Mouse (Mus musculus) MEL (cell line): ENCODE data around the gene Mxra7. TPM values are rescaled to one million over a fixed set of nuclear protein-coding genes. Genes with fewer than 3 reads are reported as not detected.

Source experiments
- DNase-seq: peaks from one replicate; pipeline ENCODE4 v3.0.0; 2011; ENCODE audit warnings: low read depth, low spot score
- H3K27ac ChIP-seq: 2 replicates; pipeline ENCODE4 v1.5.1; 2012; ENCODE audit warnings: low read depth, mild to moderate bottlenecking, control low read depth, low read length, moderate library complexity; ENCODE audit not compliant: control insufficient read depth
- H3K27me3 ChIP-seq, 2 experiments: fragments of 150-350 bp in 1 of 2; sonication (generic) in 1 of 2; 2 replicates each; pipeline ENCODE4 v1.6.1; 2012; ENCODE audit warnings: low read length in 2 of 2, mild to moderate bottlenecking in 2 of 2, improper control_type of control experiment in 1 of 2, moderate library complexity in 1 of 2; ENCODE audit not compliant: insufficient read depth in 2 of 2, control insufficient read depth in 1 of 2
- H3K36me3 ChIP-seq, 2 experiments: 2 replicates each; pipeline ENCODE4 v1.6.1; 2012 to 2014; ENCODE audit warnings: low read length in 2 of 2, improper control_type of control experiment in 1 of 2, inconsistent platforms in 1 of 2, mild to moderate bottlenecking in 1 of 2; ENCODE audit not compliant: insufficient read depth in 2 of 2, control insufficient read depth in 1 of 2
- H3K4me1 ChIP-seq, 2 experiments: fragments of 150-350 bp in 1 of 2; sonication (generic) in 1 of 2; 2 replicates each; pipeline ENCODE4 v1.6.1; 2012; ENCODE audit warnings: low read length in 2 of 2, improper control_type of control experiment in 1 of 2, mild to moderate bottlenecking in 1 of 2; ENCODE audit not compliant: insufficient read depth in 2 of 2, control insufficient read depth in 1 of 2
- H3K4me3 ChIP-seq, 2 experiments: fragments of 150-350 bp in 1 of 2; sonication (generic) in 1 of 2; 2 replicates each; pipeline ENCODE4 v1.5.1; 2012; ENCODE audit warnings: low read depth in 2 of 2, low read length in 2 of 2, mild to moderate bottlenecking in 2 of 2, moderate library complexity in 2 of 2, control low read depth in 1 of 2, improper control_type of control experiment in 1 of 2; ENCODE audit not compliant: control insufficient read depth in 1 of 2, insufficient read depth in 1 of 2
- H3K79me2 ChIP-seq: 2 replicates; pipeline ENCODE4 v1.6.1; 2012; ENCODE audit warnings: mild to moderate bottlenecking, low read length, moderate library complexity; ENCODE audit not compliant: control insufficient read depth, poor library complexity, insufficient read depth
- H3K9ac ChIP-seq: 2 replicates; pipeline ENCODE4 v1.6.1; 2012; ENCODE audit warnings: low read depth, mild to moderate bottlenecking, control low read depth, low read length, moderate library complexity; ENCODE audit not compliant: control insufficient read depth, poor library complexity, severe bottlenecking
- H3K9me3 ChIP-seq: fragments of 150-350 bp; sonication (generic); replicated peaks from 2 replicates; pipeline ENCODE4 v1.6.1; 2012; ENCODE audit warnings: mild to moderate bottlenecking, low read length, improper control_type of control experiment, moderate library complexity; ENCODE audit not compliant: insufficient read depth
- CHD1 ChIP-seq: IDR thresholded peaks from 2 replicates; pipeline ENCODE4 v1.6.1; 2012; ENCODE audit warnings: low read depth, mild to moderate bottlenecking, inconsistent platforms, low read length, improper control_type of control experiment
- CHD2 ChIP-seq: IDR thresholded peaks from 2 replicates; pipeline ENCODE4 v1.6.1; 2011; ENCODE audit warnings: low read length, improper control_type of control experiment
- CTCF ChIP-seq, 3 experiments: IDR thresholded peaks in 2 of 3; conservative IDR thresholded peaks in 1 of 3; 2 replicates each; pipeline ENCODE4 v1.5.1; 2011 to 2012; ENCODE audit warnings: low read length in 3 of 3, low read depth in 2 of 3, mild to moderate bottlenecking in 2 of 3, improper control_type of control experiment in 1 of 3, inconsistent platforms in 1 of 3, mixed read lengths in 1 of 3, moderate library complexity in 1 of 3; ENCODE audit not compliant: control insufficient read depth in 1 of 3, insufficient read depth in 1 of 3, poor library complexity in 1 of 3, severe bottlenecking in 1 of 3
- E2F4 ChIP-seq: IDR thresholded peaks from 2 replicates; pipeline ENCODE4 v1.6.1; 2011; ENCODE audit warnings: low read depth, low read length, improper control_type of control experiment, borderline replicate concordance
- ELF1 ChIP-seq: IDR thresholded peaks from 2 replicates; pipeline ENCODE4 v1.6.1; 2014; ENCODE audit warnings: low read depth, mild to moderate bottlenecking, inconsistent platforms, low read length, improper control_type of control experiment, moderate library complexity
- EP300 ChIP-seq, 2 experiments: IDR thresholded peaks; 2 replicates each; pipeline ENCODE4 v1.6.1; 2011; ENCODE audit warnings: improper control_type of control experiment in 2 of 2, low read length in 2 of 2, low read depth in 1 of 2, mild to moderate bottlenecking in 1 of 2
- ETS1 ChIP-seq: IDR thresholded peaks from 2 replicates; pipeline ENCODE4 v1.6.1; 2012; ENCODE audit warnings: low read depth, mild to moderate bottlenecking, inconsistent platforms, low read length, improper control_type of control experiment, moderate library complexity
- GABPA ChIP-seq: IDR thresholded peaks from 2 replicates; pipeline ENCODE4 v1.6.1; 2012; ENCODE audit warnings: low read depth, mild to moderate bottlenecking, inconsistent platforms, low read length, improper control_type of control experiment, moderate library complexity
- GATA1 ChIP-seq: IDR thresholded peaks from 2 replicates; pipeline ENCODE4 v1.6.1; 2011; ENCODE audit warnings: low read depth, low read length, improper control_type of control experiment
- HCFC1 ChIP-seq: IDR thresholded peaks from 2 replicates; pipeline ENCODE4 v1.6.1; 2012; ENCODE audit warnings: low read depth, mild to moderate bottlenecking, inconsistent platforms, low read length, improper control_type of control experiment, moderate library complexity
- MAZ ChIP-seq: IDR thresholded peaks from 2 replicates; pipeline ENCODE4 v1.6.1; 2012; ENCODE audit warnings: low read depth, mild to moderate bottlenecking, inconsistent platforms, low read length, improper control_type of control experiment
- MXI1 ChIP-seq: IDR thresholded peaks from 2 replicates; pipeline ENCODE4 v1.6.1; 2011; ENCODE audit warnings: mild to moderate bottlenecking, low read depth, low read length, improper control_type of control experiment
- MYC ChIP-seq: IDR thresholded peaks from 2 replicates; pipeline ENCODE4 v1.6.1; 2011; ENCODE audit warnings: low read depth, mild to moderate bottlenecking, low read length, improper control_type of control experiment, moderate library complexity
- NELFE ChIP-seq: IDR thresholded peaks from 2 replicates; pipeline ENCODE4 v1.6.1; 2011; ENCODE audit warnings: low read depth, low read length, improper control_type of control experiment
- NRF1 ChIP-seq: IDR thresholded peaks from 2 replicates; pipeline ENCODE4 v1.6.1; 2014; ENCODE audit warnings: low read depth, mild to moderate bottlenecking, inconsistent platforms, low read length, improper control_type of control experiment, moderate library complexity; ENCODE audit not compliant: poor library complexity, insufficient read depth, severe bottlenecking
- POLR2A ChIP-seq, 2 experiments: IDR thresholded peaks; 2 replicates each; pipeline ENCODE4 v1.6.1; 2011 to 2012; ENCODE audit warnings: low read length in 2 of 2, mild to moderate bottlenecking in 2 of 2, control low read depth in 1 of 2, improper control_type of control experiment in 1 of 2, low read depth in 1 of 2, moderate library complexity in 1 of 2; ENCODE audit not compliant: control insufficient read depth in 1 of 2, insufficient read depth in 1 of 2, poor library complexity in 1 of 2
- POLR2AphosphoS2 ChIP-seq: IDR thresholded peaks from 2 replicates; pipeline ENCODE4 v1.6.1; 2011; ENCODE audit warnings: low read length, improper control_type of control experiment
- POLR2AphosphoS5 ChIP-seq: IDR thresholded peaks from 2 replicates; pipeline ENCODE4 v1.6.1; 2012; ENCODE audit warnings: low read depth, borderline replicate concordance, mild to moderate bottlenecking, inconsistent platforms, low read length, moderate library complexity, mixed read lengths
- RCOR1 ChIP-seq: IDR thresholded peaks from 2 replicates; pipeline ENCODE4 v1.6.1; 2012; ENCODE audit warnings: low read depth, mild to moderate bottlenecking, inconsistent platforms, low read length, improper control_type of control experiment
- SIN3A ChIP-seq: IDR thresholded peaks from 2 replicates; pipeline ENCODE4 v1.6.1; 2012; ENCODE audit warnings: low read length, improper control_type of control experiment, inconsistent platforms
- TBP ChIP-seq: IDR thresholded peaks from 2 replicates; pipeline ENCODE4 v1.8.0; 2011; ENCODE audit warnings: low read depth, low read length, improper control_type of control experiment
- TCF12 ChIP-seq: IDR thresholded peaks from 2 replicates; pipeline ENCODE4 v1.6.1; 2014; ENCODE audit warnings: low read depth, mild to moderate bottlenecking, inconsistent platforms, low read length, improper control_type of control experiment, moderate library complexity
- USF1 ChIP-seq: IDR thresholded peaks from 2 replicates; pipeline ENCODE4 v1.6.1; 2014; ENCODE audit warnings: low read depth, mild to moderate bottlenecking, inconsistent platforms, low read length, improper control_type of control experiment, moderate library complexity
- USF2 ChIP-seq, 2 experiments: IDR thresholded peaks; 2 replicates each; pipeline ENCODE4 v1.6.1; 2011 to 2012; ENCODE audit warnings: improper control_type of control experiment in 2 of 2, low read length in 2 of 2, borderline replicate concordance in 1 of 2, inconsistent platforms in 1 of 2, low read depth in 1 of 2, mild to moderate bottlenecking in 1 of 2; ENCODE audit not compliant: insufficient read depth in 1 of 2
- ZC3H11A ChIP-seq: IDR thresholded peaks from 2 replicates; pipeline ENCODE4 v1.6.1; 2012; ENCODE audit warnings: low read depth, mild to moderate bottlenecking, inconsistent platforms, low read length, improper control_type of control experiment
- ZKSCAN1 ChIP-seq: IDR thresholded peaks from 2 replicates; pipeline ENCODE4 v1.6.1; 2012; ENCODE audit warnings: low read depth, mild to moderate bottlenecking, inconsistent platforms, low read length, improper control_type of control experiment, moderate library complexity
- ZNF384 ChIP-seq: IDR thresholded peaks from 2 replicates; pipeline ENCODE4 v1.6.1; 2012; ENCODE audit warnings: low read depth, mild to moderate bottlenecking, inconsistent platforms, low read length, improper control_type of control experiment
- polyA plus RNA-seq, 2 experiments: library from polyadenylated mRNA; stranded (reverse) in 1 of 2; unstranded in 1 of 2; fragments of >175 nt in 1 of 2; fragments of >200 nt in 1 of 2; gene quantifications; 2 replicates each; pipeline versions ENCODE4 v1.2.1 to v1.2.4; 2012; ENCODE audit warnings: low replicate concordance in 2 of 2, low read depth in 1 of 2; ENCODE audit not compliant: insufficient read length in 2 of 2, insufficient read depth in 1 of 2, missing spikeins in 1 of 2
- total RNA-seq: library from RNA; depleted of rRNA; stranded (reverse); fragments of 300-350 nt; gene quantifications from 2 replicates; pipeline ENCODE4 v1.2.3, GENCODE M21; 2012

Gene Mxra7
- total and polyA plus RNA-seq, 3 experiments, result 2.7 to 9.3 TPM; not detected in 1

- DNase-seq, result no peak
- no peaks in the 10 kb centered on the region for H3K9me3 ChIP-seq
- no peaks in the 10 kb centered on the region for H3K27me3 ChIP-seq
- no peak overlapping the region for H3K4me3 ChIP-seq
- TF ChIP-seq GATA1 (no peak), MAZ (no peak), ZKSCAN1 (no peak), HCFC1 (no peak), TCF12 (no peak), RCOR1 (no peak), TBP (no peak), ZNF384 (no peak), POLR2AphosphoS2 (no peak), ETS1 (no peak), CHD2 (no peak), CHD1 (no peak), EP300 (IDR thresholded peaks at IDR 0.05; ENCODE audit: low read depth in 1 of 2, low read length in 2 of 2) (no peak), SIN3A (no peak), NELFE (no peak), MYC (no peak), GABPA (no peak)
- H3K9ac ChIP-seq, result no peak overlapping the region
- H3K36me3 ChIP-seq, result no peaks in the 10 kb centered on the region
- H3K79me2 ChIP-seq, result no peaks in the 10 kb centered on the region
- no peaks in the 10 kb centered on the region for H3K4me1 ChIP-seq
- no peak overlapping the region for H3K27ac ChIP-seq
These were observed 17.3 kb downstream of the Mxra7 start for GRCm38 (mm10) chr11:116810528-116810927.

GRCm38 (mm10) chr11:116809520-116809919 is 18.3 kb downstream of the Mxra7 start:
- H3K4me1 ChIP-seq, result no peaks in the 10 kb centered on the region
- TF ChIP-seq POLR2A (IDR thresholded peaks at IDR 0.05; ENCODE audit: control insufficient read depth in 1 of 2, insufficient read depth in 1 of 2, low read depth in 1 of 2, low read length in 2 of 2, poor library complexity in 1 of 2) (no peak), ETS1 (no peak), ELF1 (no peak), EP300 (IDR thresholded peaks at IDR 0.05; ENCODE audit: low read depth in 1 of 2, low read length in 2 of 2) (no peak), POLR2AphosphoS5 (no peak), MXI1 (no peak), NRF1 (no peak), ZC3H11A (no peak), E2F4 (no peak), CHD2 (no peak), RCOR1 (no peak), CHD1 (no peak), CTCF (IDR thresholded peaks at IDR 0.05 in 2 of 3, conservative IDR thresholded peaks at IDR 0.05 in 1 of 3; ENCODE audit: control insufficient read depth in 1 of 3, insufficient read depth in 1 of 3, low read depth in 2 of 3, low read length in 3 of 3, poor library complexity in 1 of 3, severe bottlenecking in 1 of 3) (no peak), USF1 (no peak), USF2 (IDR thresholded peaks at IDR 0.05; ENCODE audit: borderline replicate concordance in 1 of 2, insufficient read depth in 1 of 2, low read depth in 1 of 2, low read length in 2 of 2) (no peak)
- H3K9ac ChIP-seq, result no peak overlapping the region
- no peak for DNase-seq
- no peak overlapping the region for H3K27ac ChIP-seq
- H3K4me3 ChIP-seq, result no peak overlapping the region
- no peaks in the 10 kb centered on the region for H3K27me3 ChIP-seq
- no peaks in the 10 kb centered on the region for H3K9me3 ChIP-seq
- no peaks in the 10 kb centered on the region for H3K79me2 ChIP-seq
- no peaks in the 10 kb centered on the region for H3K36me3 ChIP-seq
